Mouse (Mus musculus): ENCODE measurements around the gene Kirrel3. TPM values are rescaled to one million over a fixed set of nuclear protein-coding genes. Genes with fewer than 3 reads are reported as not detected.

Kirrel3 gene
- polyA plus RNA-seq, 1 experiment from 2014 or later: 1.3 TPM

DNA sequence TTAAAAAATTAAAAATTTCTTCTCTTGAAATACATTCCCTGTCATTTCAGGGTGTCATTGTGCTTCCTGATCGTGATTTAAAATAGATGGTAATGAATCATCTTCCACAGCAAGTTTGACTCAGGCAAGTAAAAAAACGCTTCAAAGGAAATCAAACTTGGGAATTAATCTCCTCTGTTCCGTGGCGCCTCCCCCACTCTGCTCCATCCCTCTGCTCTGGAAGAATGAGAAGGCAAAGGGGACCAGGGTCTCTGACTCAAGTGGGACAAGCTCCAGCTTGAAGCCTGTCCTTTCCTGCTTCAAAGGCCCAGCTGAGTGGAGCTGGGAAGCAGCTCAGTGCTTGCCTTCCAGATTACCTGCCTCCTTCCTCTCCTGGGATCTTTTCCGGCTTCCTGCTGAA is 9.5 kb upstream of the Kirrel3 start:
- Histone ChIP-seq H3K27me3 (replicated peaks) (no peaks in the 10 kb centered on the region), H3K9me3 (replicated peaks) (no peaks in the 10 kb centered on the region), H3K4me1 (replicated peaks) (no peaks in the 10 kb centered on the region), H3K27ac (ENCODE audit: poor library complexity, severe bottlenecking) (no peak overlapping the region), H3K9ac (no peak overlapping the region), H3K4me2 (no peak overlapping the region), H3K4me3 (no peak overlapping the region), H3K36me3 (no peaks in the 10 kb centered on the region)
- 38% methylated on average over 5 of the region's 5 CpGs for WGBS
- ATAC-seq (ENCODE audit: insufficient number of reproducible peaks, low FRiP score): no peak

- Histone ChIP-seq H3K9me3 (replicated peaks) (no peaks in the 10 kb centered on the region), H3K4me3 (no peak overlapping the region), H3K27me3 (replicated peaks) (peaks cover 4% of the 10 kb centered on the region; the same call in 1 of the 2 replicates), H3K4me1 (replicated peaks) (no peaks in the 10 kb centered on the region), H3K9ac (no peak overlapping the region), H3K36me3 (no peaks in the 10 kb centered on the region), H3K4me2 (no peak overlapping the region), H3K27ac (ENCODE audit: poor library complexity, severe bottlenecking) (no peak overlapping the region)
- WGBS: 66% methylated on average over 2 of the region's 2 CpGs
- no peak for ATAC-seq (ENCODE audit: insufficient number of reproducible peaks, low FRiP score)
Measured at GRCm38 (mm10) chr9:34478494-34478893, 7.2 kb upstream of the Kirrel3 start.

GRCm38 (mm10) chr9:34483236-34483635 is 2.5 kb upstream of the Kirrel3 start:
- no peak for ATAC-seq (ENCODE audit: insufficient number of reproducible peaks, low FRiP score)
- no peak overlapping the region for H3K4me3 ChIP-seq
- H3K36me3 ChIP-seq: no peaks in the 10 kb centered on the region
- H3K27ac ChIP-seq (ENCODE audit: poor library complexity, severe bottlenecking): no peak overlapping the region
- peaks cover 18% of the 10 kb centered on the region for H3K4me1 ChIP-seq (replicated peaks)
- no peak overlapping the region for H3K4me2 ChIP-seq
- WGBS: 54% methylated on average over 2 of the region's 2 CpGs
- H3K27me3 ChIP-seq (replicated peaks): peaks cover 34% of the 10 kb centered on the region
- H3K9ac ChIP-seq: no peak overlapping the region
- H3K9me3 ChIP-seq (replicated peaks): no peaks in the 10 kb centered on the region

DNA sequence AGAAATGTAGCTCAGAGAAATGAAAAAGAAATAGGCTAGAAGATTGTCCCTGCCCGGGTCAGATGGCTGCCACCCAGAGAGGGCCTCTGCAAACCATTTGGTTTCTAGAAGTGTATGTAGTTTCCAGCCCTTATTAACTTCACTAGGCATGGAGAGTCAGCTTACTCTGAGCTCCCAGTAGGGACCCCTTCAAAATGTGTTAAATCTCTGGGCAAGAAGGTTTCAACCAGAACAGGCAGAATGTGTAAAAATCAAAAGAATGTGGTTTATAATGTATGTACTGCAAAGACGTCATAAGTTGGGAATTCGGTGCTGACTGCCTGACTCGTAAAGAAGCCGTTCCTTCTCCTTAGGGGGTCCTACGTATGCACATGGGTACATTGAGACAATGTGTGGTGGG is 1.0 kb upstream of the Kirrel3 start:
- no peak for ATAC-seq (ENCODE audit: insufficient number of reproducible peaks, low FRiP score)
- H3K36me3 ChIP-seq: no peaks in the 10 kb centered on the region

DNA sequence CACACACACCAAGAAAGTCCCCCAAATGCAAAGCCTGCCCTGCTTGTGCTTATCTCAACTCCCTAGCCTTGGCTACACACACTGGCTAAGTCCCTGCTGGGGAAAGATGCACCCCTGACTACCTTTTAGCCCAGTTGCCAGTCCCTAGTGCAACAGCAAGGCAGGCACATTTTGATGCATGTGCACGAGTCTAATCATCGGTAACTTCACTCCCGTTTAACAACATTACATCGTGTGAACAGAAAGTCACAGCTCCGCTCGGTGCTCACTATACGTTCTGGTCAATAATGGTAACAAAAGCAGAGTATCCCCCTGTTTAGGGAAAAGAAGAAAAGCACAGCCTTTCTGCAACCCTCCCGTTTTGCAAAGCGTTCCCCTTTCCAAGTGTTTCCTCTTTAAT is 2.6 kb downstream of the Kirrel3 start:
- no peaks in the 10 kb centered on the region for H3K9me3 ChIP-seq (replicated peaks)
- peak overlapping the region; percentile 69 for H3K4me3 ChIP-seq
- WGBS: under 1% methylated on average over 9 of the region's 9 CpGs
- H3K4me1 ChIP-seq (replicated peaks): peaks cover 18% of the 10 kb centered on the region
- no peak overlapping the region for H3K9ac ChIP-seq
- peak overlapping the region; percentile 84 for H3K4me2 ChIP-seq
- peaks cover 80% of the 10 kb centered on the region for H3K27me3 ChIP-seq (replicated peaks)
- no peak for ATAC-seq (ENCODE audit: insufficient number of reproducible peaks, low FRiP score)
- H3K27ac ChIP-seq (ENCODE audit: poor library complexity, severe bottlenecking): no peak overlapping the region
- no peaks in the 10 kb centered on the region for H3K36me3 ChIP-seq

More for the DNA sequence above, 1.0 kb upstream of the Kirrel3 start:
- H3K9ac ChIP-seq: no peak overlapping the region
- no peak overlapping the region for H3K27ac ChIP-seq (ENCODE audit: poor library complexity, severe bottlenecking)
- no peak overlapping the region for H3K4me3 ChIP-seq
- H3K4me1 ChIP-seq (replicated peaks): peaks cover 18% of the 10 kb centered on the region
- H3K9me3 ChIP-seq (replicated peaks): no peaks in the 10 kb centered on the region
- H3K4me2 ChIP-seq: no peak overlapping the region
- 51% methylated on average over 6 of the region's 6 CpGs for WGBS
- H3K27me3 ChIP-seq (replicated peaks): peaks cover 46% of the 10 kb centered on the region

DNA sequence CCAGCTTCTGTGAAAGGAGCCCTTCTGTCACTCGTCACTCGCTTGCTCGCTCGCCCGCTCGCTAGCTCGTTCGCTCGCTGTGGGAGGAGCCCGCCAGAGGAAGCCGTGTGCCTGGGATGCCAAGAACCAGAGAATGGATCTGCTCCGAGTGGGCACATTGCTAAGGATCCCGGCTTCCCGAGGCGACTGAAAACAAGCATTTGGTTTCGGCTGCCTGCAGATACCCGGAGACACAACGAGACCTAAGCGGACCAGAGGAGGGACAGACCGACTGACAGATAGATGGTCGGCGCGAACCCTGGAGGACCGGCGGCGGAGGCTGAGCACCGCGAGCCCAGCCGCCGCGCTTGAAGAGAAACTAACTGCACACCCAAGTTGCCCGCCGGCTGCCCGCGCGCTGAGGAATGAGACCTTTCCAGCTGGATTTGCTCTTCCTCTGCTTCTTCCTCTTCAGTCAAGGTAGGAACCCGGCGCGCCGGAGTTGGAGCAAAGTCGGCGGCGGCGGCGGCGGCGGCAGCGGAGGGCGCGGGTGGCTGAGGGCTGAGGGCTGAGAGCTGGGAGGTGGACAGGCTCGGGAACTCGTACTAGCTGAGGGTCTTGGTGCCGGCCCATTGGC is 3.1 kb downstream of the Kirrel3 start:
- no peaks in the 10 kb centered on the region for H3K36me3 ChIP-seq
- H3K9ac ChIP-seq: peak overlapping the region; percentile 57
- peaks cover 18% of the 10 kb centered on the region for H3K4me1 ChIP-seq (replicated peaks)
- H3K9me3 ChIP-seq (replicated peaks): no peaks in the 10 kb centered on the region
- H3K27me3 ChIP-seq (replicated peaks): peaks cover 79% of the 10 kb centered on the region
- 1% methylated on average over 53 of the region's 53 CpGs for WGBS
- H3K4me2 ChIP-seq: peak overlapping the region; percentile 84
- H3K4me3 ChIP-seq: peak overlapping the region; percentile 69
- no peak overlapping the region for H3K27ac ChIP-seq (ENCODE audit: poor library complexity, severe bottlenecking)
- no peak for ATAC-seq (ENCODE audit: insufficient number of reproducible peaks, low FRiP score)

DNA sequence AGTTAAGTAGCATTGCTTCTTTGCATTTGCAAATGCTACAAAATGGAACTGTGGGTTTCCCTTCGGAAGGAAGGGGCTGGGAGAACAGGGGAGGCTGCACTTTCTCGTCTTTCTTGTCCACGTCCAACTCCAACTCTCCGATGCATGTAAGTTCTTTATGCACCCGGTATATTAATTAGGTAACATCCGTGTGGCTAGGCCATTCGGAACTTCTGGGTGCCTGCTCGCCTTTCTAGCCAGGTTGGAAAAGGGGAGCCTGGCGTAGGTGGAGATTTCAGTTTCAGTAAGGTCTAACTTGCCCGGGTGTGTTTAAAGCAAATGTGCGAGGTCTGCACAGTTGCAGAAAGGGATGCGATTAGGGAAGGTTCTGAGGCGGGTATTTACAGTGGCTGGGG is 3.6 kb downstream of the Kirrel3 start:
- Histone ChIP-seq H3K4me2 (peak overlapping the region; percentile 84), H3K36me3 (no peaks in the 10 kb centered on the region), H3K4me1 (replicated peaks) (peaks cover 18% of the 10 kb centered on the region), H3K27me3 (replicated peaks) (peaks cover 79% of the 10 kb centered on the region), H3K9me3 (replicated peaks) (no peaks in the 10 kb centered on the region), H3K4me3 (peak overlapping the region; percentile 69), H3K27ac (ENCODE audit: poor library complexity, severe bottlenecking) (no peak overlapping the region), H3K9ac (peak overlapping the region; percentile 57; the same call in 1 of the 2 replicates)
- ATAC-seq (ENCODE audit: insufficient number of reproducible peaks, low FRiP score): no peak
- WGBS: 2% methylated on average over 13 of the region's 13 CpGs

DNA sequence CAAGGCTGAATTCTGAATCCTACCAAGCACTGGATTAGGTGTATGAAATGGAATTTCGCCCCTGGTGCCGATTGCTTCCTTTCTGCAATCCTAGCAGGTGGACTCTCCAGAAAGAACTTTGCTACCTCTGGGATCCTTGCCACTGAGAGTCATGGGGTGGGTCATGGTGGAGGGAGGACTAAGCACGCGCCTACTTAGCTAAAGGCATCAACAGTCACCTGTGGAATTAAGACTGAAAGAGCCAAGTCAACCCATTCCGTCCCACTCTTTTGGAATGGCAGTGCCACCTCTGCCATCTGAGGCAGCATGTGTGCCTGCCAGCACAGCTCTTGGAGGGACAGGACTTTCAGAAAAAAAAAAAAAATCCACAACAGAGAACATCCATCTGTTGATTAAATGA is 4.1 kb downstream of the Kirrel3 start:
- Histone ChIP-seq H3K36me3 (no peaks in the 10 kb centered on the region), H3K27me3 (replicated peaks) (peaks cover 80% of the 10 kb centered on the region), H3K4me3 (peak overlapping the region; percentile 69), H3K9ac (no peak overlapping the region), H3K4me2 (peak overlapping the region; percentile 84), H3K9me3 (replicated peaks) (no peaks in the 10 kb centered on the region), H3K27ac (ENCODE audit: poor library complexity, severe bottlenecking) (no peak overlapping the region), H3K4me1 (replicated peaks) (peaks cover 18% of the 10 kb centered on the region)
- WGBS: 23% methylated on average over 5 of the region's 5 CpGs
- no peak for ATAC-seq (ENCODE audit: insufficient number of reproducible peaks, low FRiP score)

GRCm38 (mm10) chr9:34492121-34492520 is 6.4 kb downstream of the Kirrel3 start:
- 33% methylated on average over 3 of the region's 3 CpGs for WGBS
- no peak overlapping the region for H3K4me3 ChIP-seq
- H3K27me3 ChIP-seq (replicated peaks): peaks cover 93% of the 10 kb centered on the region
- H3K36me3 ChIP-seq: no peaks in the 10 kb centered on the region
- peaks cover 5% of the 10 kb centered on the region for H3K4me1 ChIP-seq (replicated peaks)
- no peak overlapping the region for H3K9ac ChIP-seq
- ATAC-seq (ENCODE audit: insufficient number of reproducible peaks, low FRiP score): no peak
- H3K4me2 ChIP-seq: no peak overlapping the region
- H3K9me3 ChIP-seq (replicated peaks): no peaks in the 10 kb centered on the region
- H3K27ac ChIP-seq (ENCODE audit: poor library complexity, severe bottlenecking): no peak overlapping the region

DNA sequence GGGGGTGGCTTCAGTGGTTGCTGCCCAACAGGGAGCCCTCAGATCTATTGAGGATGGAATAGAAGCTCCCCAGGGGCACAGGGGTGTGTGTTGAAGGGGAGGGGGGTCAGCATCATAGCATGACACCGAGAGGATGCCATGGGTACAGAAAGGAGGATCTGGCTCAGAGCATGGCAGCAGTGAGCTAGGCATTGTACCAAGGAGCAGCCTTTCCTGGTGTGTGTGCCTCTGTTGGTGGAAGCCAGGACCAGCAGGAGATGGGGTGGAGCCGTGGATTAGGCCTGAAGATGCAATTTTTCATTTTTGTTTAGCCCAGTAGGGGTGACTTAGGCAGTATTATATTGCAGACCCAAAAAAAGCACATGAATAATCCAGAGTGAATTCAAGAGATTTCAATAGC is 7.9 kb downstream of the Kirrel3 start:
- Histone ChIP-seq H3K9me3 (replicated peaks) (no peaks in the 10 kb centered on the region), H3K9ac (no peak overlapping the region), H3K36me3 (no peaks in the 10 kb centered on the region), H3K4me3 (no peak overlapping the region), H3K4me2 (no peak overlapping the region), H3K27ac (ENCODE audit: poor library complexity, severe bottlenecking) (no peak overlapping the region), H3K27me3 (replicated peaks) (peaks cover 93% of the 10 kb centered on the region), H3K4me1 (replicated peaks) (no peaks in the 10 kb centered on the region)
- ATAC-seq (ENCODE audit: insufficient number of reproducible peaks, low FRiP score): no peak
- WGBS: 40% methylated on average over 2 of the region's 2 CpGs

DNA sequence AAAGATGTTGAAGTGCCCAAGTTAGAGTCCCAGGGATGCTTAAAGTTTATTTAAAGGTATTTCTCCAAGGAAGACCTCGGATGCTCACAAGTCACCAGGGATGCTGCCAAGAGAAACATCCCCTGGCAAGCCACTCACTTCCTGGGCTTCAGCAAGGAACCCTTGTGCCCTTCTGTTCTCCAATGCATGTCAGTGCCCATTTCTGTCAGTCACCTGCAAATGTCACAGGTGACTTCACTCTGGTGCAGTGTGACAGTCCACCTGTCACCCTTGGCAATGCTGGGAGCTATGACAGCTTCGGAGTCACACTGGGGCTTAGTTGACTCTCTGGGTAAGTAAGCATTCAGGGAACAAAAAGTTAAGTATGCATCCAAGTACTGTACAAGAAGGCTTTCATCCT is 12.4 kb downstream of the Kirrel3 start:
- H3K4me2 ChIP-seq: no peak overlapping the region
- H3K27ac ChIP-seq (ENCODE audit: poor library complexity, severe bottlenecking): no peak overlapping the region
- no peaks in the 10 kb centered on the region for H3K4me1 ChIP-seq (replicated peaks)
- H3K9ac ChIP-seq: no peak overlapping the region
- H3K9me3 ChIP-seq (replicated peaks): no peaks in the 10 kb centered on the region
- no peak for ATAC-seq (ENCODE audit: insufficient number of reproducible peaks, low FRiP score)
- H3K4me3 ChIP-seq: no peak overlapping the region
- no peaks in the 10 kb centered on the region for H3K36me3 ChIP-seq
- peaks cover 64% of the 10 kb centered on the region for H3K27me3 ChIP-seq (replicated peaks)
- 71% methylated on average over 2 of the region's 2 CpGs for WGBS

DNA sequence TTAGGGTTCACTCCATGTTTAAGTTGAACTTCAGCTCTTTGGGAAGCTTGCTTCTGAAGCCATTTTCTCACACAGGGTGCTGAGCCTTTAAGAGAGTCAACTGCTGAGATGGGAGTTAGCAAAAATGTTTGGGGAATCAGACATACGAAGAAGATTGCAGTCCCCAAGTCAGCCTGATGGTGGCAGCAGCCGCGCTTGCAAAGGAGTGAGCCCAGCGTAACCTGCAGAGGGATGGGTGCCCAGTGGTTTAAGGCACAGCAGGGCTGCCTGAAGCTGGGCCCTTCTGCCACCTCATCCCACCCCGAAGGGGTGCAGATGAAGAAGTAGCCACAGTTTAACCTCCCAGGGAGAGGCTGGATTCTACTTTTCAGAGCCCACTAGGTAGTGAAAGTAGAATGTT is 13.0 kb downstream of the Kirrel3 start:
- WGBS: 4% methylated on average over 5 of the region's 5 CpGs
- ATAC-seq (ENCODE audit: insufficient number of reproducible peaks, low FRiP score): no peak
- no peaks in the 10 kb centered on the region for H3K36me3 ChIP-seq
- H3K4me1 ChIP-seq (replicated peaks): no peaks in the 10 kb centered on the region
- no peak overlapping the region for H3K27ac ChIP-seq (ENCODE audit: poor library complexity, severe bottlenecking)
- H3K9me3 ChIP-seq (replicated peaks): no peaks in the 10 kb centered on the region
- peaks cover 58% of the 10 kb centered on the region for H3K27me3 ChIP-seq (replicated peaks)
- no peak overlapping the region for H3K9ac ChIP-seq
- no peak overlapping the region for H3K4me3 ChIP-seq
- H3K4me2 ChIP-seq: no peak overlapping the region

All from heart, embryonic 12.5 days (tissue).